Mouse (Mus musculus): ENCODE measurements around the gene Traf3ip2. TPM values are rescaled to one million over a fixed set of nuclear protein-coding genes. Genes with fewer than 3 reads are reported as not detected.

Traf3ip2 gene
- polyA plus RNA-seq, 1 experiment from 2014 or later, result 12.9 TPM

DNA sequence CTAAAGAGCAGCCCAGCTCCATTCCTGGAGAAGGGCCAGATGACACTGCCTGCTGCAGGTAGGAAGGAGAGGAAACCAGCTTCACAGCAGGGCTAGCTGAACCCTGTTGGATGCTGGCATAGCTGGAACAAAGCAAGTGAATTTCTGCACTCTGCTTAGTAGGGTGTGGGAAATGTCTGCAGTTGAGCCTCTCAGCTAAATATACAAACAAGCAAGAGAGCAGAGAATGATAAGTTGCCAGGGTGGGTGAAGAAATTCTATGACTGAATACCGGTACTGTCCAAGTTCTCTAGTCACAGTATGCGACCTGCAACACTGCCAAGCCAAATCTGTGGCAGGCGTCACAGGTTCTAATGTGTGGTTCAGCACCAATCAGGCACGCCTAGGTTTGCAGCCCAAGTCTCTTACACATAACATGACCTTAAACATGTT, 52.4 kb downstream of the Traf3ip2 start:
- Histone ChIP-seq H3K4me1 (ENCODE audit: control insufficient read depth, insufficient read depth, low read length) (peaks cover 27% of the 10 kb centered on the region), H3K4me3 (ENCODE audit: low read depth, low read length) (no peak overlapping the region), H3K36me3 (ENCODE audit: control insufficient read depth, insufficient read depth, low read length) (no peaks in the 10 kb centered on the region), H3K27me3 (ENCODE audit: control insufficient read depth, insufficient read depth, low read length) (no peaks in the 10 kb centered on the region), H3K9me3 (replicated peaks; ENCODE audit: control insufficient read depth, low read length) (no peaks in the 10 kb centered on the region), H3K4me2 (no peak overlapping the region), H3K27ac (ENCODE audit: low read depth, low read length) (peak overlapping the region; percentile 0; the same call in 1 of the 2 replicates), H3K9ac (ENCODE audit: low read depth, low read length) (no peak overlapping the region)
- 52% methylated on average over 4 of the region's 4 CpGs for WGBS (ENCODE audit: insufficient replicate concordance)
- ATAC-seq (replicated peaks; ENCODE audit: insufficient number of reproducible peaks, low FRiP score, low TSS enrichment), result no peak

DNA sequence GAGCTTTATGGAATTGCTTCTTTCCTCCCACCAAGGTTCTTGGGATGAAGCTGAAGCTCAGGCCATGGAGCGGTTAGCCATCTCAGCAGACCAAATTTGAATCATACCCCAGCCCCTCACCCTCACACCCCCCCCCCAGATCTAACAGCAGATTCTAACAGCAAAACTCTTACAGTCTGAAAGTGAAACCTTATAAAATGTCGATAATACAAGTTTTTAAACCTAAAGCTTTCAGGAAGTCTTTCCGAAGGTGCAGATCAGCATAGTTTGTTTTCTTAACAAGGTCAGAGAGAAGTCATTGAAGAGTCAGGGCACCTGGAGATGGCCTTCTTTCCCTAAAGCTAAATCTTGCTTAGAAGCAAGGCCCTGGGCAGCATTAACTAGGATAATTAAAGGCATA, 53.3 kb downstream of the Traf3ip2 start:
- H3K4me1 ChIP-seq (ENCODE audit: control insufficient read depth, insufficient read depth, low read length), result peaks cover 20% of the 10 kb centered on the region
- H3K4me3 ChIP-seq (ENCODE audit: low read depth, low read length), result no peak overlapping the region
- H3K27ac ChIP-seq (ENCODE audit: low read depth, low read length), result peak overlapping the region; percentile 57; the same call in 1 of the 2 replicates
- H3K27me3 ChIP-seq (ENCODE audit: control insufficient read depth, insufficient read depth, low read length), result no peaks in the 10 kb centered on the region
- no peaks in the 10 kb centered on the region for H3K9me3 ChIP-seq (replicated peaks; ENCODE audit: control insufficient read depth, low read length)
- H3K9ac ChIP-seq (ENCODE audit: low read depth, low read length), result no peak overlapping the region
- WGBS (ENCODE audit: insufficient replicate concordance), result 48% methylated on average over 3 of the region's 3 CpGs
- H3K36me3 ChIP-seq (ENCODE audit: control insufficient read depth, insufficient read depth, low read length), result no peaks in the 10 kb centered on the region
- no peak for ATAC-seq (replicated peaks; ENCODE audit: insufficient number of reproducible peaks, low FRiP score, low TSS enrichment)
- H3K4me2 ChIP-seq, result no peak overlapping the region

DNA sequence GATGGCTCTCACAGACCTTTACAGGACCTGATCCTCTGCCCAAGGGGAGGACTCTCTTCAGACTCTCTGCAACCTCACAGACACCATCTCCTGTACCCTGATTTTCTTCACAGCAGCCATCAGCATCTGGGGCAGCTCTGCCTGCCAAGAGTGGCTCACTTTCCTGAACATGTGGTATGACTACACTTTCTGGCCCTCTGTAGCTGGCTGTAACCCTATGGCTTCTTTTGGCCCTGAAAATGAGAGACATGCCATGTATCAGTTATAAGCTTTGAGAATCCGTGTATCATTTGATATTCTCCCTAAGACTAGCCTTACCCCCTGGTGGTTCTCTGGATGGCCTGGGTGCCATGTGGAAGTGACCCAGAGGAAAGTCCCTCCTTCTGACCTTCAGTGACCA, 58.7 kb downstream of the Traf3ip2 start:
- Histone ChIP-seq H3K4me1 (ENCODE audit: control insufficient read depth, insufficient read depth, low read length) (peaks cover 22% of the 10 kb centered on the region; the same call in 1 of the 2 replicates), H3K9me3 (replicated peaks; ENCODE audit: control insufficient read depth, low read length) (no peaks in the 10 kb centered on the region), H3K4me2 (no peak overlapping the region), H3K36me3 (ENCODE audit: control insufficient read depth, insufficient read depth, low read length) (no peaks in the 10 kb centered on the region), H3K27ac (ENCODE audit: low read depth, low read length) (no peak overlapping the region), H3K9ac (ENCODE audit: low read depth, low read length) (no peak overlapping the region), H3K27me3 (ENCODE audit: control insufficient read depth, insufficient read depth, low read length) (no peaks in the 10 kb centered on the region), H3K4me3 (ENCODE audit: low read depth, low read length) (no peak overlapping the region)
- ATAC-seq (replicated peaks; ENCODE audit: insufficient number of reproducible peaks, low FRiP score, low TSS enrichment), result no peak
- 76% methylated on average over 1 of the region's 1 CpGs for WGBS (ENCODE audit: insufficient replicate concordance)

DNA sequence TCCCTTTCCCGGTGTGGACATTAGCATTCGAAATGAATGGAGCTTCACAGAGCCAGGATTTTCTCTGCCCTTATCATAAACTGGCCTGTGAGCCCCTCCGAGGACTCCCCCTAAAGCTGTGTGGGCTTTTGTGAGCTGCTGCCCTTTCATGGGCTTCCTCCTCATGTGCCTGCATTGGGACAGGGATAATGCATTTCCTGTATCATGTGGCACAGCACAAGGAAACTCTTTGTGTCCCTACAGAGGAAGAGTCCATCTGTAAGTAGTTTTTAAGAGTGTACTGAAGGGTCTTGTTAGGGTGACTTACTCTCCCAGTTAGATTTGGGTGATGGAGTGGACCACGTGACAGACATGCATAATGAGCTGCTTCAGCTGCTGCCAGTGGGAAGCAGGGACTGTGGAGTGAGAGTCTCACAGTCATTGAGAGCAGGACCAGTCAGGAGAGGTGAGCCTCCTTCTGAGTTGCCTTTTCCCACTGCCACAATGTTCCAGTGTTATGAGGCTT, 59.9 kb downstream of the Traf3ip2 start:
- 15% methylated on average over 4 of the region's 4 CpGs for WGBS (ENCODE audit: insufficient replicate concordance)
- H3K9me3 ChIP-seq (replicated peaks; ENCODE audit: control insufficient read depth, low read length), result no peaks in the 10 kb centered on the region
- no peaks in the 10 kb centered on the region for H3K36me3 ChIP-seq (ENCODE audit: control insufficient read depth, insufficient read depth, low read length)
- H3K4me2 ChIP-seq, result no peak overlapping the region
- peaks cover 22% of the 10 kb centered on the region; the same call in 1 of the 2 replicates for H3K4me1 ChIP-seq (ENCODE audit: control insufficient read depth, insufficient read depth, low read length)
- H3K4me3 ChIP-seq (ENCODE audit: low read depth, low read length), result no peak overlapping the region
- H3K27me3 ChIP-seq (ENCODE audit: control insufficient read depth, insufficient read depth, low read length), result no peaks in the 10 kb centered on the region
- no peak overlapping the region for H3K27ac ChIP-seq (ENCODE audit: low read depth, low read length)
- H3K9ac ChIP-seq (ENCODE audit: low read depth, low read length), result no peak overlapping the region
- ATAC-seq (replicated peaks; ENCODE audit: insufficient number of reproducible peaks, low FRiP score, low TSS enrichment), result no peak

GRCm38 (mm10) chr10:39674106-39674505, 61.4 kb downstream of the Traf3ip2 start:
- no peak overlapping the region for H3K9ac ChIP-seq (ENCODE audit: low read depth, low read length)
- no peaks in the 10 kb centered on the region for H3K36me3 ChIP-seq (ENCODE audit: control insufficient read depth, insufficient read depth, low read length)
- no peak overlapping the region for H3K4me2 ChIP-seq
- no peak overlapping the region for H3K27ac ChIP-seq (ENCODE audit: low read depth, low read length)
- H3K4me1 ChIP-seq (ENCODE audit: control insufficient read depth, insufficient read depth, low read length), result peaks cover 22% of the 10 kb centered on the region; the same call in 1 of the 2 replicates
- 26% methylated on average over 3 of the region's 3 CpGs for WGBS (ENCODE audit: insufficient replicate concordance)
- no peak for ATAC-seq (replicated peaks; ENCODE audit: insufficient number of reproducible peaks, low FRiP score, low TSS enrichment)
- H3K4me3 ChIP-seq (ENCODE audit: low read depth, low read length), result no peak overlapping the region
- H3K27me3 ChIP-seq (ENCODE audit: control insufficient read depth, insufficient read depth, low read length), result no peaks in the 10 kb centered on the region
- H3K9me3 ChIP-seq (replicated peaks; ENCODE audit: control insufficient read depth, low read length), result no peaks in the 10 kb centered on the region

- 74% methylated on average over 3 of the region's 3 CpGs for WGBS (ENCODE audit: insufficient replicate concordance)
- H3K36me3 ChIP-seq (ENCODE audit: control insufficient read depth, insufficient read depth, low read length), result no peaks in the 10 kb centered on the region
- H3K27ac ChIP-seq (ENCODE audit: low read depth, low read length), result no peak overlapping the region
- H3K9me3 ChIP-seq (replicated peaks; ENCODE audit: control insufficient read depth, low read length), result no peaks in the 10 kb centered on the region
- H3K4me1 ChIP-seq (ENCODE audit: control insufficient read depth, insufficient read depth, low read length), result peaks cover 22% of the 10 kb centered on the region; the same call in 1 of the 2 replicates
- H3K27me3 ChIP-seq (ENCODE audit: control insufficient read depth, insufficient read depth, low read length), result no peaks in the 10 kb centered on the region
- no peak for ATAC-seq (replicated peaks; ENCODE audit: insufficient number of reproducible peaks, low FRiP score, low TSS enrichment)
- no peak overlapping the region for H3K4me2 ChIP-seq
- H3K4me3 ChIP-seq (ENCODE audit: low read depth, low read length), result no peak overlapping the region
- no peak overlapping the region for H3K9ac ChIP-seq (ENCODE audit: low read depth, low read length)
Observed at GRCm38 (mm10) chr10:39674766-39675165, 62.0 kb downstream of the Traf3ip2 start.

GRCm38 (mm10) chr10:39678199-39678791, 65.6 kb downstream of the Traf3ip2 start:
- H3K4me2 ChIP-seq, result no peak overlapping the region
- H3K27ac ChIP-seq (ENCODE audit: low read depth, low read length), result no peak overlapping the region
- no peaks in the 10 kb centered on the region for H3K27me3 ChIP-seq (ENCODE audit: control insufficient read depth, insufficient read depth, low read length)
- 82% methylated on average over 4 of the region's 4 CpGs for WGBS (ENCODE audit: insufficient replicate concordance)
- H3K36me3 ChIP-seq (ENCODE audit: control insufficient read depth, insufficient read depth, low read length), result no peaks in the 10 kb centered on the region
- H3K9me3 ChIP-seq (replicated peaks; ENCODE audit: control insufficient read depth, low read length), result no peaks in the 10 kb centered on the region
- H3K4me1 ChIP-seq (ENCODE audit: control insufficient read depth, insufficient read depth, low read length), result 0 out of 2 replicates have a peak, but pooled peaks cover 13% of the 10 kb centered on the region
- no peak overlapping the region for H3K9ac ChIP-seq (ENCODE audit: low read depth, low read length)
- ATAC-seq (replicated peaks; ENCODE audit: insufficient number of reproducible peaks, low FRiP score, low TSS enrichment), result no peak
- H3K4me3 ChIP-seq (ENCODE audit: low read depth, low read length), result no peak overlapping the region

DNA sequence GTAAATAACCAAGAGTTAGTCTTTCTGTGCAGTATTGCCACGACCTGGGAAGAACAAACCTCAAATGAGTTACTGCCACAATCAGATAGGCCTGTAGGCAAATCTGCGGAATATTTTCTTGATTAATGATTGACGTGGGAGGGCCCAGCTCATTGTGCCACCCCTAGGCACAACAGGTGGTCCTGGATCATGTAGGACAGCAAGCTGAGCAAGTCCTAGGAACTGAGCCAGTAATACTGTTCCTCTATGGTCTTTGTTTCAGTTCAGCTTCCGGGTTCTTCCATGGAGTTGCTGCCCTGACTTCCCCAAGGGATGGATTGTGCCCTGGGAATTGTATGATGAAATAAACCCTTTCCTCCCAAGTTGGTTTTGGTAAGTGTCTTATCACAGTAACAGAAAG, 68.3 kb downstream of the Traf3ip2 start:
- Histone ChIP-seq H3K27ac (ENCODE audit: low read depth, low read length) (no peak overlapping the region), H3K9ac (ENCODE audit: low read depth, low read length) (no peak overlapping the region), H3K27me3 (ENCODE audit: control insufficient read depth, insufficient read depth, low read length) (no peaks in the 10 kb centered on the region), H3K4me3 (ENCODE audit: low read depth, low read length) (no peak overlapping the region), H3K36me3 (ENCODE audit: control insufficient read depth, insufficient read depth, low read length) (no peaks in the 10 kb centered on the region), H3K4me1 (ENCODE audit: control insufficient read depth, insufficient read depth, low read length) (peaks cover 4% of the 10 kb centered on the region), H3K9me3 (replicated peaks; ENCODE audit: control insufficient read depth, low read length) (no peaks in the 10 kb centered on the region), H3K4me2 (no peak overlapping the region)
- no peak for ATAC-seq (replicated peaks; ENCODE audit: insufficient number of reproducible peaks, low FRiP score, low TSS enrichment)
- WGBS (ENCODE audit: insufficient replicate concordance), result 83% methylated on average over 4 of the region's 4 CpGs

- no peak overlapping the region for H3K9ac ChIP-seq (ENCODE audit: low read depth, low read length)
- no peak overlapping the region for H3K4me3 ChIP-seq (ENCODE audit: low read depth, low read length)
- H3K9me3 ChIP-seq (replicated peaks; ENCODE audit: control insufficient read depth, low read length), result no peaks in the 10 kb centered on the region
- no peak for ATAC-seq (replicated peaks; ENCODE audit: insufficient number of reproducible peaks, low FRiP score, low TSS enrichment)
- H3K27me3 ChIP-seq (ENCODE audit: control insufficient read depth, insufficient read depth, low read length), result no peaks in the 10 kb centered on the region
- peaks cover 4% of the 10 kb centered on the region for H3K4me1 ChIP-seq (ENCODE audit: control insufficient read depth, insufficient read depth, low read length)
- H3K27ac ChIP-seq (ENCODE audit: low read depth, low read length), result no peak overlapping the region
- no peaks in the 10 kb centered on the region for H3K36me3 ChIP-seq (ENCODE audit: control insufficient read depth, insufficient read depth, low read length)
- WGBS (ENCODE audit: insufficient replicate concordance), result 77% methylated on average over 2 of the region's 2 CpGs
- no peak overlapping the region for H3K4me2 ChIP-seq
Observed at GRCm38 (mm10) chr10:39682556-39682955, 69.8 kb downstream of the Traf3ip2 start.
